Mouse (Mus musculus) intestine, postnatal 0 days (tissue): ENCODE measurements around the gene Iqub. TPM values are rescaled to one million over a fixed set of nuclear protein-coding genes. Genes with fewer than 3 reads are reported as not detected.

ENCODE experiments used
- ATAC-seq: fragments of 200-750 bp; cut with Nextera tagmentation; 2 replicates; pipeline ENCODE4 v1.8.0; 2017; ENCODE audit warnings: mild to moderate bottlenecking, moderate TSS enrichment, moderate library complexity
- H3K27ac ChIP-seq: fragments of 300-500 bp; sonication (generic); 2 replicates; pipeline ENCODE4 v1.5.1; 2014; ENCODE audit warnings: mild to moderate bottlenecking, low read depth, low read length, moderate library complexity
- H3K27me3 ChIP-seq: fragments of 300-500 bp; sonication (generic); replicated peaks from 2 replicates; pipeline ENCODE4 v1.6.1; 2014; ENCODE audit warnings: low read length, mixed read lengths; ENCODE audit not compliant: control insufficient read depth, insufficient read depth
- H3K36me3 ChIP-seq: fragments of 300-500 bp; sonication (generic); 2 replicates; pipeline ENCODE4 v1.6.1; 2014; ENCODE audit warnings: mild to moderate bottlenecking, moderate library complexity; ENCODE audit not compliant: control insufficient read depth, insufficient read depth
- H3K4me1 ChIP-seq: fragments of 300-500 bp; sonication (generic); replicated peaks from 2 replicates; pipeline ENCODE4 v1.6.1; 2014; ENCODE audit warnings: antibody characterized with exemption, low read length, mixed read lengths; ENCODE audit not compliant: control insufficient read depth, insufficient read depth
- H3K4me2 ChIP-seq: fragments of 300-500 bp; sonication (generic); replicated peaks from 2 replicates; pipeline ENCODE4 v1.6.1; 2014; ENCODE audit warnings: low read depth, mild to moderate bottlenecking, moderate library complexity
- H3K4me3 ChIP-seq: fragments of 300-500 bp; sonication (generic); 2 replicates; pipeline ENCODE4 v1.5.1; 2014; ENCODE audit warnings: low read depth, low read length
- H3K9ac ChIP-seq: fragments of 300-500 bp; sonication (generic); 2 replicates; pipeline ENCODE4 v1.6.1; 2014; ENCODE audit warnings: mild to moderate bottlenecking, low read depth, low read length
- H3K9me3 ChIP-seq: fragments of 300-500 bp; sonication (generic); 2 replicates; pipeline ENCODE4 v1.6.1; 2016; ENCODE audit warnings: mixed run types; ENCODE audit not compliant: control insufficient read depth
- CTCF ChIP-seq: sonication (generic); IDR thresholded peaks from 2 replicates; pipeline ENCODE4 v1.5.1; 2016; ENCODE audit warnings: low read depth, mild to moderate bottlenecking, control low read depth, antibody characterized with exemption, moderate library complexity
- WGBS: fragments of 180-500 bp; shearing (Covaris S2); extraction: QIAGEN DNeasy Blood & Tissue Kit; methylation state at CpG from one replicate; pipeline ENCODE4 v1.1.7; 2014; 5-methylcytosine and 5-hydroxymethylcytosine counted together
- polyA plus RNA-seq: library from polyadenylated mRNA; unstranded; fragments of >200 nt; fragmentation: Nextera tagmentation; extraction: Ambion mirVana; gene quantifications from 2 replicates; pipeline ENCODE4 v1.2.1, GENCODE M21; 2015

The Iqub gene
- polyA plus RNA-seq, 1 experiment from 2014 or later: 0.05 TPM

DNA sequence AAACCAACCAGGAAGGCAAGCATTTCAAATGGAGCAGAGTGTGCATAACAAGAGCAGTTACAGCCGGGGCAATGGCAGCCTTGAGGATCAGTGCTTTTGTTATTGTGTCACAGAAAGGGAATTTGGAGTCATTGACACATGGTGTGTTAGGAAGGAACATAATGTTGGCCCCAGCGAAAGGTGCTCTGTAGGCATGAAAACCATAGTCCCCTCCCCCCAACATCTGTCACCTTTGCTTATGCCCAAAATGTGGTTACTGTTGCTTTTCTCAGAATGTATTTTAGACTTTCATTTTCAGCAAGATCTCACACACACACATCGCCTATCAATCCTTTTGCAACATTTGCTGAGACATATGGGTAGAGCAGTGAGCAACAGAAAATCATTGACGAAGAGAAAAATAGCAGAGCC is 117.6 kb downstream of the Iqub start:
- H3K4me3 ChIP-seq: no peak overlapping the region
- H3K9ac ChIP-seq: no peak overlapping the region
- 85% methylated on average over 4 of the region's 4 CpGs for WGBS
- no peaks in the 10 kb centered on the region for H3K36me3 ChIP-seq
- H3K27ac ChIP-seq: no peak overlapping the region
- TF ChIP-seq CTCF: no peak
- no peaks in the 10 kb centered on the region for H3K27me3 ChIP-seq
- H3K4me2 ChIP-seq: no peak overlapping the region
- no peaks in the 10 kb centered on the region for H3K4me1 ChIP-seq
- ATAC-seq: no peak
- no peaks in the 10 kb centered on the region for H3K9me3 ChIP-seq

Other genes starting within 250 kb of the Iqub start
- gene Ndufa5, start 12.9 kb upstream of the Iqub start, polyA plus RNA-seq: 624 and 671 TPM in 2 replicates
- not detected in 2 replicates for gene Asb15, start 13.1 kb upstream of the Iqub start, polyA plus RNA-seq
- gene Lmod2, start 82.7 kb upstream of the Iqub start, polyA plus RNA-seq: not detected in 2 replicates
- 103 and 120 TPM in 2 replicates for gene Wasl, start 149.9 kb upstream of the Iqub start, polyA plus RNA-seq
- gene Hyal6, start 218.2 kb upstream of the Iqub start, polyA plus RNA-seq: not detected in 2 replicates
- not detected in 2 replicates for gene Hyal4, start 233.3 kb upstream of the Iqub start, polyA plus RNA-seq